Mouse (Mus musculus) ES-Bruce4 (cell line): ENCODE data around the gene Gm45618.

Experiments used
- CTCF ChIP-seq: IDR thresholded peaks from one replicate; pipeline ENCODE4 v1.8.1; 2011; ENCODE audit warnings: low read depth, low read length
- EP300 ChIP-seq: IDR thresholded peaks from 2 replicates; pipeline ENCODE4 v1.6.1; 2011; ENCODE audit warnings: low read depth, low read length; ENCODE audit not compliant: insufficient read depth
- POLR2A ChIP-seq: IDR thresholded peaks from one replicate; pipeline ENCODE4 v1.8.1; 2011; ENCODE audit warnings: low read length; ENCODE audit not compliant: insufficient read depth

- TF ChIP-seq CTCF (no peak), EP300 (no peak), POLR2A (no peak)
These were observed 8.3 kb upstream of the Gm45618 start for GRCm38 (mm10) chr7:142128843-142129242.
